Mouse (Mus musculus): Measurements from ENCODE around the gene Baz2a.

Gene Baz2a

DNA sequence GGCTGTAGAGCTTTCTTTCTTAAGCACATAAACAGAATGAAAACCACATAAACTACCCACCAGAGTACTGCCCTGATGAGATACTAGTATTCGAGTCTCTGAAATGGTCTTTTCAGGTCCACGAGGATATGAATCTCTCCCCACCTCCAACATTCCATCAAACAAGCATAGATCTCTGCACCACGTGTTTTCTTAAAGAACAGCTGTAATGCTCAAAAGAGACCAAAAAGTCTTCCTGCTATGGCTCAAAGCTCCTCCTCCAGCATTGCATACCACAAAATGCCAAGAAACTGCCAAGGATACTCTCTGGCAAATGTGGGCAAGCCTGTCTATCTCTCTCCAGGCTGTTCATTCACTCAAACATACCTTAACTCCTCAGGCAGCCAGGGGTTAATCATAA, 83.9 kb downstream of the Baz2a start:
- no peak for DNase-seq (ENCODE audit: inconsistent age in 2 of 2, low spot score in 1 of 2)

DNA sequence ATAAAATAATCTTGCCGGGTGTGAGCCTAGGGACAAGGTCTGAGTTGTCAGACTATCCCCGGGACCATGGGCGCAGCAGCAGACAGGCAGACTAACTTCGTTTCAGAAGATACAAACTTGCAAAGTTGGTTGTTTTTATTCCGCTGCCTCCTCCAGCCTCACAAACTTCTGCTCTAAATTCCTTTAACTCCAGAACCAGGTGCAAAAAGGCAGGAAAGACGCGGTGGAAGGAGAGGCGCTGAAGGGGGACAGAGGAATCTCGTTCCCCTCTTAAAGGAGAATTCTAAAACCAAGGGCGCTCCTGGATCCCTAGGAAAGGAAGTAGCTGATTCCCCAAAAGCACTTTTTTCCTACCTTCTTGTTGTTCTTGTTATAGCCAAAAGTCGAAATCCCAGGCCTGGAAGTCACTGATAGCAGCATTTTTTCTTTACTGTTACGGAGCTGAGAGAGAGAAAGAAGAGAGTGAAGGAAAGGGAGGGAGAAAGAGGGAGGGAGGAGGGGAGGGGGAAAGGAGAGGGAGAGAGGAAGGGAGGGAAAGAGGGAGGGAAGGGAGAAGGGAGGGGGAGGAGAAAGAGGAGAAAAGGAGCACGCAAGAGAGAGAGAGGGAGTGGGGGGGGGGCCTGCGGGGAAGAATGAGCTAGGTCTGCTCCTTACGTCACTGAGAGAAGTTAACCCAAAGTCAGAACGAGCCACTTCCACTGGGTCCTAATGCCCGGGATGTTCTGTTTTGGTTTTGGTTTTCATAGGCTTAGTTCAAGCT, 84.8 kb downstream of the Baz2a start:
- peak; percentile 65 to 88 for DNase-seq (ENCODE audit: inconsistent age in 2 of 2, low spot score in 1 of 2)

- DNase-seq (ENCODE audit: inconsistent age in 2 of 2, low spot score in 1 of 2) = no peak
These were observed 85.9 kb downstream of the Baz2a start for GRCm38 (mm10) chr10:128177316-128177715.

Data from adrenal gland, adult (tissue).